Mouse (Mus musculus): Measurements from ENCODE around the gene Gfm2. TPM values are rescaled to one million over a fixed set of nuclear protein-coding genes. Genes with fewer than 3 reads are reported as not detected.
"Not testable (repeated sequence)": the region's sequence is repeated elsewhere in the genome, so short reads cannot be mapped to it uniquely, and the experiment has no call there.

The Gfm2 gene
- polyA plus RNA-seq, 1 experiment from 2014 or later, result 32.7 TPM

- H3K27me3 ChIP-seq (ENCODE audit: control insufficient read depth, insufficient read depth, low read length); H3K4me3 ChIP-seq (replicated peaks; ENCODE audit: low read length); H3K27ac ChIP-seq (ENCODE audit: low read length); ATAC-seq (ENCODE audit: insufficient read depth, low FRiP score); H3K4me2 ChIP-seq (ENCODE audit: low read depth, low read length); H3K36me3 ChIP-seq (ENCODE audit: control insufficient read depth, insufficient read depth, low read length); H3K9me3 ChIP-seq (replicated peaks; ENCODE audit: control insufficient read depth, low read length); H3K4me1 ChIP-seq (ENCODE audit: control insufficient read depth, insufficient read depth, low read length); H3K9ac ChIP-seq (ENCODE audit: low read length): not testable (repeated sequence)
- no CpG with 5 or more reads among the region's 2 CpGs for WGBS
Measured at GRCm38 (mm10) chr13:97130413-97130812, 7.3 kb upstream of the Gfm2 start.

GRCm38 (mm10) chr13:97138404-97138931 lies 731 bp downstream of the Gfm2 start:
- peak overlapping the region; percentile 86; the same call in 1 of the 2 replicates for H3K27ac ChIP-seq (ENCODE audit: low read length)
- ATAC-seq (ENCODE audit: insufficient read depth, low FRiP score), result not testable (repeated sequence)

GRCm38 (mm10) chr13:97142321-97142720 lies 4.6 kb downstream of the Gfm2 start:
- no peak overlapping the region for H3K27ac ChIP-seq (ENCODE audit: low read length)
- peaks cover 6% of the 10 kb centered on the region for H3K4me1 ChIP-seq (ENCODE audit: control insufficient read depth, insufficient read depth, low read length)
- peaks cover 14% of the 10 kb centered on the region for H3K36me3 ChIP-seq (ENCODE audit: control insufficient read depth, insufficient read depth, low read length)
- WGBS, result 85% methylated on average over 7 of the region's 7 CpGs
- no peak overlapping the region for H3K4me2 ChIP-seq (ENCODE audit: low read depth, low read length)
- no peaks in the 10 kb centered on the region for H3K9me3 ChIP-seq (replicated peaks; ENCODE audit: control insufficient read depth, low read length)
- no peak overlapping the region for H3K9ac ChIP-seq (ENCODE audit: low read length)
- no peak for ATAC-seq (ENCODE audit: insufficient read depth, low FRiP score)
- no peaks in the 10 kb centered on the region for H3K27me3 ChIP-seq (ENCODE audit: control insufficient read depth, insufficient read depth, low read length)
- no peak overlapping the region for H3K4me3 ChIP-seq (replicated peaks; ENCODE audit: low read length)

More at GRCm38 (mm10) chr13:97138404-97138931, 731 bp downstream of the Gfm2 start:
- WGBS, result 28% methylated on average over 8 of the region's 8 CpGs
- Histone ChIP-seq H3K9ac (ENCODE audit: low read length) (peak overlapping the region; percentile 95), H3K4me3 (replicated peaks; ENCODE audit: low read length) (peak overlapping the region; percentile 94), H3K4me2 (ENCODE audit: low read depth, low read length) (peak overlapping the region; percentile 51)
- not testable (repeated sequence) for H3K9me3 ChIP-seq (replicated peaks; ENCODE audit: control insufficient read depth, low read length); H3K27me3 ChIP-seq (ENCODE audit: control insufficient read depth, insufficient read depth, low read length); H3K4me1 ChIP-seq (ENCODE audit: control insufficient read depth, insufficient read depth, low read length); H3K36me3 ChIP-seq (ENCODE audit: control insufficient read depth, insufficient read depth, low read length)

- H3K4me3 ChIP-seq (replicated peaks; ENCODE audit: low read length), result no peak overlapping the region
- H3K27ac ChIP-seq (ENCODE audit: low read length), result no peak overlapping the region
- peaks cover 17% of the 10 kb centered on the region for H3K36me3 ChIP-seq (ENCODE audit: control insufficient read depth, insufficient read depth, low read length)
- 59% methylated on average over 4 of the region's 4 CpGs for WGBS
- no peaks in the 10 kb centered on the region for H3K9me3 ChIP-seq (replicated peaks; ENCODE audit: control insufficient read depth, low read length)
- H3K4me2 ChIP-seq (ENCODE audit: low read depth, low read length), result no peak overlapping the region
- ATAC-seq (ENCODE audit: insufficient read depth, low FRiP score), result no peak
- no peaks in the 10 kb centered on the region for H3K27me3 ChIP-seq (ENCODE audit: control insufficient read depth, insufficient read depth, low read length)
- H3K4me1 ChIP-seq (ENCODE audit: control insufficient read depth, insufficient read depth, low read length), result no peaks in the 10 kb centered on the region
- no peak overlapping the region for H3K9ac ChIP-seq (ENCODE audit: low read length)
Measured at GRCm38 (mm10) chr13:97145834-97146233, 8.1 kb downstream of the Gfm2 start.

GRCm38 (mm10) chr13:97175520-97176264 lies 38.0 kb downstream of the Gfm2 start:
- Histone ChIP-seq H3K27ac (ENCODE audit: low read length) (no peak overlapping the region), H3K4me1 (ENCODE audit: control insufficient read depth, insufficient read depth, low read length) (no peaks in the 10 kb centered on the region), H3K4me2 (ENCODE audit: low read depth, low read length) (no peak overlapping the region), H3K9ac (ENCODE audit: low read length) (no peak overlapping the region), H3K4me3 (replicated peaks; ENCODE audit: low read length) (no peak overlapping the region), H3K27me3 (ENCODE audit: control insufficient read depth, insufficient read depth, low read length) (no peaks in the 10 kb centered on the region), H3K36me3 (ENCODE audit: control insufficient read depth, insufficient read depth, low read length) (peaks cover 18% of the 10 kb centered on the region), H3K9me3 (replicated peaks; ENCODE audit: control insufficient read depth, low read length) (no peaks in the 10 kb centered on the region)
- no peak for ATAC-seq (ENCODE audit: insufficient read depth, low FRiP score)
- 87% methylated on average over 10 of the region's 10 CpGs for WGBS

- Histone ChIP-seq H3K4me1 (ENCODE audit: control insufficient read depth, insufficient read depth, low read length) (no peaks in the 10 kb centered on the region), H3K4me3 (replicated peaks; ENCODE audit: low read length) (no peak overlapping the region), H3K9ac (ENCODE audit: low read length) (no peak overlapping the region), H3K36me3 (ENCODE audit: control insufficient read depth, insufficient read depth, low read length) (peaks cover 18% of the 10 kb centered on the region), H3K27me3 (ENCODE audit: control insufficient read depth, insufficient read depth, low read length) (no peaks in the 10 kb centered on the region), H3K9me3 (replicated peaks; ENCODE audit: control insufficient read depth, low read length) (no peaks in the 10 kb centered on the region), H3K4me2 (ENCODE audit: low read depth, low read length) (no peak overlapping the region), H3K27ac (ENCODE audit: low read length) (no peak overlapping the region)
- ATAC-seq (ENCODE audit: insufficient read depth, low FRiP score), result no peak
- 87% methylated on average over 5 of the region's 5 CpGs for WGBS
Measured at GRCm38 (mm10) chr13:97176731-97177130, 39.0 kb downstream of the Gfm2 start.

GRCm38 (mm10) chr13:97178943-97179342 lies 41.2 kb downstream of the Gfm2 start:
- no peak for ATAC-seq (ENCODE audit: insufficient read depth, low FRiP score)
- Histone ChIP-seq H3K27me3 (ENCODE audit: control insufficient read depth, insufficient read depth, low read length) (no peaks in the 10 kb centered on the region), H3K9me3 (replicated peaks; ENCODE audit: control insufficient read depth, low read length) (no peaks in the 10 kb centered on the region), H3K4me2 (ENCODE audit: low read depth, low read length) (no peak overlapping the region), H3K36me3 (ENCODE audit: control insufficient read depth, insufficient read depth, low read length) (peaks cover 9% of the 10 kb centered on the region; the same call in 1 of the 2 replicates), H3K27ac (ENCODE audit: low read length) (no peak overlapping the region), H3K4me1 (ENCODE audit: control insufficient read depth, insufficient read depth, low read length) (no peaks in the 10 kb centered on the region), H3K4me3 (replicated peaks; ENCODE audit: low read length) (no peak overlapping the region), H3K9ac (ENCODE audit: low read length) (no peak overlapping the region)
- WGBS, result 78% methylated on average over 7 of the region's 7 CpGs

- H3K9me3 ChIP-seq (replicated peaks; ENCODE audit: control insufficient read depth, low read length), result no peaks in the 10 kb centered on the region
- no peaks in the 10 kb centered on the region for H3K27me3 ChIP-seq (ENCODE audit: control insufficient read depth, insufficient read depth, low read length)
- 0 out of 2 replicates have a peak, but pooled peaks cover 4% of the 10 kb centered on the region for H3K36me3 ChIP-seq (ENCODE audit: control insufficient read depth, insufficient read depth, low read length)
- ATAC-seq (ENCODE audit: insufficient read depth, low FRiP score), result no peak
- H3K4me3 ChIP-seq (replicated peaks; ENCODE audit: low read length), result no peak overlapping the region
- no peak overlapping the region for H3K9ac ChIP-seq (ENCODE audit: low read length)
- H3K4me1 ChIP-seq (ENCODE audit: control insufficient read depth, insufficient read depth, low read length), result no peaks in the 10 kb centered on the region
- no peak overlapping the region for H3K4me2 ChIP-seq (ENCODE audit: low read depth, low read length)
- H3K27ac ChIP-seq (ENCODE audit: low read length), result no peak overlapping the region
- WGBS, result 81% methylated on average over 6 of the region's 6 CpGs
Measured at GRCm38 (mm10) chr13:97180113-97180828, 42.5 kb downstream of the Gfm2 start.

- Histone ChIP-seq H3K27ac (ENCODE audit: low read length) (no peak overlapping the region), H3K36me3 (ENCODE audit: control insufficient read depth, insufficient read depth, low read length) (no peaks in the 10 kb centered on the region)
- WGBS, result 78% methylated on average over 4 of the region's 4 CpGs
Measured at GRCm38 (mm10) chr13:97182821-97183220, 45.1 kb downstream of the Gfm2 start.

More at GRCm38 (mm10) chr13:97182821-97183220, 45.1 kb downstream of the Gfm2 start:
- H3K9ac ChIP-seq (ENCODE audit: low read length), result no peak overlapping the region
- no peak overlapping the region for H3K4me3 ChIP-seq (replicated peaks; ENCODE audit: low read length)
- H3K4me1 ChIP-seq (ENCODE audit: control insufficient read depth, insufficient read depth, low read length), result no peaks in the 10 kb centered on the region
- no peaks in the 10 kb centered on the region for H3K9me3 ChIP-seq (replicated peaks; ENCODE audit: control insufficient read depth, low read length)
- ATAC-seq (ENCODE audit: insufficient read depth, low FRiP score), result no peak
- no peak overlapping the region for H3K4me2 ChIP-seq (ENCODE audit: low read depth, low read length)
- H3K27me3 ChIP-seq (ENCODE audit: control insufficient read depth, insufficient read depth, low read length), result no peaks in the 10 kb centered on the region
